Mouse (Mus musculus): ENCODE data around the gene Fam13a. TPM values are rescaled to one million over a fixed set of nuclear protein-coding genes. Genes with fewer than 3 reads are reported as not detected.

The Fam13a gene
- polyA plus RNA-seq, 1 experiment = 23.5 TPM

DNA sequence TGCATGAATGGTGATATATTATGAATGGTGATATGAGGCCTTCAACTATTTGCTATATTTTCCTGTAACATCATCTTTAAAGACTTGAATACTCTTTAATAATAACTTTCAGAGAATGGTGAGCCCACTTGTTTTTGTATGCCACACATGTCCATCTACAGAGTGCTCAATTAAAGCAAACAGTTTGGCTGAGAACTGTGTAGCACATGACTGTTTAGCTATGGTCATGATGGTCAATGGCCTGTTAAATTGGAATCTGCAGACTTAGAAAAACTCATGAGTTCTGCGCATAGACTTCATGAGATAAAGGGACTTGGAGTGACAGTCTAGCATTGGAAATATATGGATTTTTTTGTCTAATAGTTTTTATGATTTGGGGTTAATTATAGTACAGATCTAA is 73.9 kb downstream of the Fam13a start:
- 96% methylated on average over 1 of the region's 1 CpGs for WGBS
- Histone ChIP-seq H3K27me3 (ENCODE audit: control insufficient read depth, insufficient read depth, low read length) (no peaks in the 10 kb centered on the region), H3K4me1 (ENCODE audit: control insufficient read depth, insufficient read depth, low read length) (no peaks in the 10 kb centered on the region), H3K4me3 (replicated peaks; ENCODE audit: insufficient read depth, low read depth, low read length) (no peak overlapping the region), H3K27ac (ENCODE audit: insufficient read depth, low read length) (no peak overlapping the region)
- DNase-seq = no peak
- TF ChIP-seq POLR2A (IDR thresholded peaks at IDR 0.05; ENCODE audit: borderline replicate concordance, insufficient read depth, low read length) (no peak), CTCF (IDR thresholded peaks at IDR 0.05; ENCODE audit: borderline replicate concordance, insufficient read depth, low read depth, low read length) (no peak)

DNA sequence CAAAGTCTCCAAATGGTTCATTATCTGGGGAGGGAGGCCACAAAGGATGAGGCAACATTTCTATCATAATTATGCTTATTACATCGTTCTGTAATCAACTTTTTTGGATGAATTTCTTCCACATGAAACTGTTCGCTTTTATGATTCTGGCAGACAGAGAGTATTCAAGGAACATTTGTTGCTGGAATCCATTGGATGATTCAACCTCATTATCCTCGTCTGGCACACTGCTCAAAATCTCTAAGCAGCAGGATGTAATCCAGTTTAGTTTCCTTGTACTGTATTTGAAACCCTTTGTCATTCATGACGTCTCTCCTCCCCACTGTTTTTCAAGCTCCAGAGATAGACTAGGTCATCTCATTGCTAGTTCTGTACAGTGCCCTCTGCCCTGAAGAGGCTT is 77.5 kb downstream of the Fam13a start:
- H3K27ac ChIP-seq (ENCODE audit: insufficient read depth, low read length) = no peak overlapping the region

DNA sequence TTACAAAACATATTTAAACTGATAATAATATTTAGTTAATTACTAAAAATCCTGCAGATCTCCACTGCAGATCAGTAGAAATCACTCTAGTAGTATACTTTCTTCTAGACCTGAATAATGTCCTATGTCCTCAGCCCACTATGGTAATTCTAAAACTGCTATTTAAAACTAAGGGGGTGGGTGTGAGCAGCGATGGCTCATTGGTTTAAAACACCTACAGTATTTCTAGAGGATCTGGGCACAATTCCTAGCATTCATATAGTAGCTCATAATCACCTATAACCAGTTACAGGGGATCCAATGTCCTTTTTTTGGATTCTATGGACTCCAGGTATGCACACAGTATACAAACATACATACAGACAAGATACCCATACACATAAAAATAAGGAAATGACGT is 78.1 kb downstream of the Fam13a start:
- DNase-seq = no peak
- Histone ChIP-seq H3K4me1 (ENCODE audit: control insufficient read depth, insufficient read depth, low read length) (no peaks in the 10 kb centered on the region), H3K4me3 (replicated peaks; ENCODE audit: insufficient read depth, low read depth, low read length) (no peak overlapping the region), H3K27me3 (ENCODE audit: control insufficient read depth, insufficient read depth, low read length) (no peaks in the 10 kb centered on the region), H3K27ac (ENCODE audit: insufficient read depth, low read length) (no peak overlapping the region)
- 68% methylated on average over 2 of the region's 2 CpGs for WGBS
- TF ChIP-seq POLR2A (IDR thresholded peaks at IDR 0.05; ENCODE audit: borderline replicate concordance, insufficient read depth, low read length) (no peak), CTCF (IDR thresholded peaks at IDR 0.05; ENCODE audit: borderline replicate concordance, insufficient read depth, low read depth, low read length) (no peak)

More for the DNA sequence above, 77.5 kb downstream of the Fam13a start:
- 50% methylated on average over 4 of the region's 4 CpGs for WGBS
- no peaks in the 10 kb centered on the region for H3K27me3 ChIP-seq (ENCODE audit: control insufficient read depth, insufficient read depth, low read length)
- no peaks in the 10 kb centered on the region for H3K4me1 ChIP-seq (ENCODE audit: control insufficient read depth, insufficient read depth, low read length)
- H3K4me3 ChIP-seq (replicated peaks; ENCODE audit: insufficient read depth, low read depth, low read length) = no peak overlapping the region
- TF ChIP-seq CTCF (IDR thresholded peaks at IDR 0.05; ENCODE audit: borderline replicate concordance, insufficient read depth, low read depth, low read length) (no peak), POLR2A (IDR thresholded peaks at IDR 0.05; ENCODE audit: borderline replicate concordance, insufficient read depth, low read length) (no peak)
- DNase-seq = no peak

- Histone ChIP-seq H3K27me3 (ENCODE audit: control insufficient read depth, insufficient read depth, low read length) (no peaks in the 10 kb centered on the region), H3K4me3 (replicated peaks; ENCODE audit: insufficient read depth, low read depth, low read length) (no peak overlapping the region), H3K27ac (ENCODE audit: insufficient read depth, low read length) (no peak overlapping the region), H3K4me1 (ENCODE audit: control insufficient read depth, insufficient read depth, low read length) (no peaks in the 10 kb centered on the region)
- DNase-seq = no peak
- TF ChIP-seq CTCF (IDR thresholded peaks at IDR 0.05; ENCODE audit: borderline replicate concordance, insufficient read depth, low read depth, low read length) = no peak
- 97% methylated on average over 3 of the region's 3 CpGs for WGBS
Measured at GRCm38 (mm10) chr6:58943958-58944357, 80.4 kb downstream of the Fam13a start.

GRCm38 (mm10) chr6:58942276-58942675 is 82.1 kb downstream of the Fam13a start:
- H3K27ac ChIP-seq (ENCODE audit: insufficient read depth, low read length) = no peak overlapping the region
- no peak overlapping the region for H3K4me3 ChIP-seq (replicated peaks; ENCODE audit: insufficient read depth, low read depth, low read length)
- no peaks in the 10 kb centered on the region for H3K4me1 ChIP-seq (ENCODE audit: control insufficient read depth, insufficient read depth, low read length)
- H3K27me3 ChIP-seq (ENCODE audit: control insufficient read depth, insufficient read depth, low read length) = no peaks in the 10 kb centered on the region
- no peak for TF ChIP-seq CTCF (IDR thresholded peaks at IDR 0.05; ENCODE audit: borderline replicate concordance, insufficient read depth, low read depth, low read length)
- no peak for TF ChIP-seq POLR2A (IDR thresholded peaks at IDR 0.05; ENCODE audit: borderline replicate concordance, insufficient read depth, low read length)
- no peak for DNase-seq
- WGBS = 39% methylated on average over 2 of the region's 2 CpGs

GRCm38 (mm10) chr6:58937726-58938125 is 86.6 kb downstream of the Fam13a start:
- TF ChIP-seq CTCF (IDR thresholded peaks at IDR 0.05; ENCODE audit: borderline replicate concordance, insufficient read depth, low read depth, low read length) (no peak), POLR2A (IDR thresholded peaks at IDR 0.05; ENCODE audit: borderline replicate concordance, insufficient read depth, low read length) (no peak)
- DNase-seq = no peak

GRCm38 (mm10) chr6:58934144-58934543 is 90.2 kb downstream of the Fam13a start:
- Histone ChIP-seq H3K4me3 (replicated peaks; ENCODE audit: insufficient read depth, low read depth, low read length) (no peak overlapping the region), H3K27ac (ENCODE audit: insufficient read depth, low read length) (no peak overlapping the region), H3K27me3 (ENCODE audit: control insufficient read depth, insufficient read depth, low read length) (no peaks in the 10 kb centered on the region), H3K4me1 (ENCODE audit: control insufficient read depth, insufficient read depth, low read length) (peaks cover 7% of the 10 kb centered on the region)
- DNase-seq = no peak
- TF ChIP-seq CTCF (IDR thresholded peaks at IDR 0.05; ENCODE audit: borderline replicate concordance, insufficient read depth, low read depth, low read length) (no peak), POLR2A (IDR thresholded peaks at IDR 0.05; ENCODE audit: borderline replicate concordance, insufficient read depth, low read length) (no peak)
- 59% methylated on average over 4 of the region's 4 CpGs for WGBS

More at GRCm38 (mm10) chr6:58937726-58938125, 86.6 kb downstream of the Fam13a start:
- Histone ChIP-seq H3K27ac (ENCODE audit: insufficient read depth, low read length) (no peak overlapping the region), H3K4me3 (replicated peaks; ENCODE audit: insufficient read depth, low read depth, low read length) (no peak overlapping the region), H3K27me3 (ENCODE audit: control insufficient read depth, insufficient read depth, low read length) (no peaks in the 10 kb centered on the region), H3K4me1 (ENCODE audit: control insufficient read depth, insufficient read depth, low read length) (no peaks in the 10 kb centered on the region)

GRCm38 (mm10) chr6:58933189-58933913 is 91.0 kb downstream of the Fam13a start:
- H3K4me1 ChIP-seq (ENCODE audit: control insufficient read depth, insufficient read depth, low read length) = peaks cover 7% of the 10 kb centered on the region
- 29% methylated on average over 6 of the region's 6 CpGs for WGBS
- DNase-seq = peak; percentile 53 to 85
- H3K27ac ChIP-seq (ENCODE audit: insufficient read depth, low read length) = no peak overlapping the region; the same call in 1 of the 2 replicates
- no peak for TF ChIP-seq POLR2A (IDR thresholded peaks at IDR 0.05; ENCODE audit: borderline replicate concordance, insufficient read depth, low read length)
- TF ChIP-seq CTCF (IDR thresholded peaks at IDR 0.05; ENCODE audit: borderline replicate concordance, insufficient read depth, low read depth, low read length) = no peak
- no peak overlapping the region for H3K4me3 ChIP-seq (replicated peaks; ENCODE audit: insufficient read depth, low read depth, low read length)
- H3K27me3 ChIP-seq (ENCODE audit: control insufficient read depth, insufficient read depth, low read length) = no peaks in the 10 kb centered on the region
